Mouse (Mus musculus): Measurements from ENCODE around the gene Dapk3.

- TF ChIP-seq CTCF (IDR thresholded peaks at IDR 0.05; ENCODE audit: extremely low read depth, insufficient read depth, insufficient read length, insufficient replicate concordance) (no peak), POLR2A (IDR thresholded peaks at IDR 0.05; ENCODE audit: low read depth, low read length) (no peak)
Observed at GRCm38 (mm10) chr10:81177958-81178712, 4.7 kb upstream of the Dapk3 start.
